Mouse (Mus musculus): ENCODE measurements at regions not wholly inside any gene's neighbourhood (a gene's known extent, or its start where the extent isn't known, plus 50 kb on each side); places are given as distances from the start of the nearest gene placed in this dataset.

DNA sequence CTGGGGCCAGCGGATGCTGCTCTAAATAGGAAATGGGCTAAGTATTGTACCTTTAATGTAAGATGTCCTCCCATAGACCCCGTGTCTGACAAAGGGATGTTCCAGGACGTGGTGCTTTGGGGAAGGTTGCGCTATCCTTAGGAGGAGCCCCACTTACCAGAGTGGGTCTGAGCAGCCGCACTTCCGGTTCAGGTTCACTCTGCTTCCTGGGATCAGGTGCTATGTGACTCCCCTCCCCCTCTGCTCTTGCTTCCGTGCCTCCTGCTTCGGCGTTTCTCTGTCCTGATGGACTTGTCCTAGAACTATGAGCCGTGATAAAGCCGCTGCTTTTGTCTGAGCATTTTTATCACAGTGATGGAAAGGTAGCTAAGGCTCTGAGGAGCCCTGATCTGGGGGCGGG is 57.4 kb upstream of the Hs6st1 start:
- TF ChIP-seq CTCF (IDR thresholded peaks at IDR 0.05; ENCODE audit: insufficient read depth, low read depth, low read length) (no peak), POLR2A (IDR thresholded peaks at IDR 0.05; ENCODE audit: insufficient read depth, low read depth, low read length) (no peak)

Measured in olfactory bulb, adult 2 months (tissue).